Mouse (Mus musculus): Measurements from ENCODE around the gene Acsf3.

Gene Acsf3

GRCm38 (mm10) chr8:122810376-122810775 lies 35.1 kb downstream of the Acsf3 start:
- DNase-seq (ENCODE audit: low read depth, low spot score), result no peak

- DNase-seq (ENCODE audit: low read depth, low spot score), result no peak
These were observed 36.7 kb downstream of the Acsf3 start for GRCm38 (mm10) chr8:122811870-122812494.

- DNase-seq (ENCODE audit: low read depth, low spot score), result no peak
These were observed 37.4 kb downstream of the Acsf3 start for GRCm38 (mm10) chr8:122812610-122813250.

DNA sequence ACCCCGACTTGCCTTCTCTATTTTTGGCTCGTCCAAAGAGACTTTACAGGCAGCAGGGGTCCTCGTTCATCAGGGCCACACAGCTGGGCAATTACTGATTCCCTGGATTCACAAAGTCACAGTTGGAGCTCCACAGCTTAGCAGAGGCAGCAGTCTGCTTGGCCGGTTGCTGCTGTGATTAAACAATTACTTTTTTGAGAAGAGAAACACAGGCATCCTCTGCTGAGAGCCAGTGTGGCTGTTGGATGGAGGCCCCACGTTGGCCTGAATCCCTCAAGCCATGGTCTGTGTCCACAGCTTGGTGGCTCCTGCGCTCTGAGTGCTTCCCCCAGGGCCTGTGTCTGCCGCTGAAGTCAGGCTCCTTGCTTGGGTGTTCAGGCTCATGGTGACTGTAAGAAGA lies 39.3 kb downstream of the Acsf3 start:
- DNase-seq (ENCODE audit: low read depth, low spot score), result no peak

- no peak for DNase-seq (ENCODE audit: low read depth, low spot score)
These were observed 41.7 kb downstream of the Acsf3 start for GRCm38 (mm10) chr8:122816965-122817364.

GRCm38 (mm10) chr8:122817724-122818496 lies 42.6 kb downstream of the Acsf3 start:
- no peak for DNase-seq (ENCODE audit: low read depth, low spot score)

DNA sequence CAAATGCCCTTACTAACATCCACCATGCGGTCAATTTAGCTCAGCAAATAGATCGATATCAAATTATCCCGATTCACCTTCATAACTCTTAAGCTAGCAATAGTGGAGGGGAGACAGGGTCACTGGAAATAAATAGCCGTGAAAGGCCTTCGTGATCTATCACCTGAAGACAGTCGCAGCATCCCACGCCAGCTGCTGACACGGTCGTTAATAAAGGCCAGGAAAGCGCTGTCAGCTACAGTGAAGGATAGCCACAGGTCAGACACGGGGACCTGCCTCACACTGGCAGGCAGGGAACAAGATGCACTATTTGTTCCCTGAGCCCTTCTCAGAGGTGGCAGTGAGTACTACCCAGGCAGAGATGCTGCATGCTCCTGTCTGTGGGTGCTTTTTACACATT lies 44.5 kb downstream of the Acsf3 start:
- no peak for DNase-seq (ENCODE audit: low read depth, low spot score)

DNA sequence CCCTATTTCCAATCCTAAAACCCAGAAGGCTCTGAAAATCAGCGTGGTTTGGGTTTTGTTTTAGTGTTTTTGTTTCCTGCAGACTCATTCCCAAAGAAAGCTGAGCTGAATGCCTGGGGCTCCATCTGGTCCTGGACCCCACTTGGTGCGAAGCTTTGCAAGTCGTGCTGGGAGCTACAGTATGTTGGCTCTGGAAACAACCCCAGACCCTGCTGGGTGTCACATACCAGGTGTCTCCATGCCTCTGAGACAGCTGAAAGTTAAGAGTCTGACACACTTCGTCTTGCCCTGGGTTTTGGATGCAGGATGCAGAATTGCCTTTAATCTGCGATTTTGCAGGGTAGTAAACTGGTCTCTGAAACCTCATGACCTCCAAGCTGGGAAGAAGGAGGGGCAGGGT lies 49.3 kb downstream of the Acsf3 start:
- DNase-seq (ENCODE audit: low read depth, low spot score), result peak; percentile 40

GRCm38 (mm10) chr8:122824986-122825385 lies 49.7 kb downstream of the Acsf3 start:
- DNase-seq (ENCODE audit: low read depth, low spot score), result no peak

DNA sequence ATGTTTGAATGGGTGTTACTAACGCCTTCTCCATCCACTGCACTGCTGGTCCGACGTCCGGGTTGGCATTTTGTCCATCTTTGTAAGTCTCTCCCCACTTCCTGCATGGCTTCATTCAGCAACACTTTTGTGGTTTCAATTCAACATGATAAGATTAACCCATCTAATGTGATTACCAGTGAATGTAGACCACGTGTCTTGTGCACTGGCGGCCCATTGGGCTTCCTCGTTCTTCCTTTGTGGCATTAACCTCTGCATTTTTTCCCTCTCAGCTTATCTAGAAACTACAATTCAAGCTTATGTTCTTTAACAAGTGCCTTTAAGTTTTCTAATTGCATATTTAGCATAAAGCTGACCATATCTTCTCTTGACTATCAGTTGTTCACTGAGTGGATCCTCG lies 50.1 kb downstream of the Acsf3 start:
- no peak for DNase-seq (ENCODE audit: low read depth, low spot score)

GRCm38 (mm10) chr8:122829396-122829795 lies 54.1 kb downstream of the Acsf3 start:
- DNase-seq (ENCODE audit: low read depth, low spot score), result no peak

DNA sequence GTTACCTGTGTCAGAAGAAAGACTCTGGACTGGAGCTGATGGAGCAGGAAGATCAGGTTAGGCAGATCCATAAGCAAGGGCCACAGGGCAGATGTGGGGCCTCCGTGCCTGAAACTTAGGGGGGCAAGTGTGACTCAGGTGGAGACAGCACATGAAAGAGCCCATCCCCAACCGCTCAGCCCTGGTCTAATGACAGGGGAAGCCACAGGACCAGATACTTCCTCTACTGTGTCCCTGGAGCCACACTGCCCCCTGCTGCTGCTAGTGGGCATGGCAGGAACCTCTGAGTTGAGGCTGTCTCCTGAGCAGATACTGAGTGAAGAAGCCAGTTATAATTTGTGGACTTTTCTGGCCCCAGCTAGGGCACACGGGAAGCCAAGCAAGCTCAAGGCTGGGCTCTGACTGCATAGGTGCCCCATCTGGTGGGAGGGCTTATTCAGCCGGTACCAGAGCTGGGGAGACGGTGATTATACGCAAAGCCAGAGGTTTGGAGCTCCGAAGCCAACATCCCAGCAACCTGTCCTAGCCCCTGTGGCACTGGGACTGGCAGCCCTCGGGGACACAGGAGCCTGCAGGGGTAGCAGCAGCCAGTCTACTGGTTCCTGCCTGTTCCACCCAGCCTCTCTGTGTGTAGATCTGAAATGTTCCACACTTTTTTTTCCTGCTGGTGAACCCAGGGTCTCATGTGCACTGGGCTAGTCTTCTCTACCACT lies 55.2 kb downstream of the Acsf3 start:
- DNase-seq (ENCODE audit: low read depth, low spot score), result peak; percentile 78

GRCm38 (mm10) chr8:122834416-122834815 lies 59.1 kb downstream of the Acsf3 start:
- DNase-seq (ENCODE audit: low read depth, low spot score), result no peak

DNA sequence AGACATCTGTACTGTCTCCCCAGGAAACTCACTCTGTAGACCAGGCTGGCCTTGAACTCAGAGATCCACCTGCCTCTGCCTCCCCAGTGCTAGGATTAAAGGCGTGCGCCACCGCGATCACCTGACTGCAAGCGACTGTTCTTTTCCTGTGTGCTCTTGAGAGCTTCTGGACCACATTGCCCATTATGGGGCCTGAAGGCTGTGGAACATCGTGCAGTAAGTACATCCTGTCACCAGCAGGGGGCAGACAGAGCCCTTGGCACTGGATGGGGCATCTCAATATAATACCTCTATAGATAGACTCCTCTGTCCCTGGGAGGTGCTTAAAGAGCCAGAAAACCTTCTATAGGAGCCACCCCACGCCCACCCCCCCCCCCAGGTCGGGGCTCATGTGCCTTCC lies 59.7 kb downstream of the Acsf3 start:
- DNase-seq (ENCODE audit: low read depth, low spot score), result peak; percentile 79

DNA sequence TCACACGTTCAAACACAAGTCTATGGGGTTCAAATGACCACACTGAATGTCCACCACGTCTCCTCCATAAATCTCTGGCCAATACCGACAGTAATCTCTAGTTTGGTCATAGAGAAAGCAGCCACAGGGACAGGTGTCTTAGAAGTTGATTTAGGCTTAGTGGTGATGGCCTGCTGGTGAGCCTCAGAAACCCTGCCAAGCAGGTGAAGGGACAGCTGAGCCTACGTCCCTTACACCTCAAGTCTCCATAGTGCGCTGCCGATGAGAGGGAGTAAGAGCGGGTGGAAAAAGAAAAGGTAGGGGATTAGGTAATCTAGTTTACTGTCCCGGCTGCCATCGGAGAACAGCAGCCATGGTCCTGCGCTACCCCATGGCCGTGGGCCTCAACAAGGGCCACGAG lies 60.9 kb downstream of the Acsf3 start:
- no peak for DNase-seq (ENCODE audit: low read depth, low spot score)

- no peak for DNase-seq (ENCODE audit: low read depth, low spot score)
These were observed 61.4 kb downstream of the Acsf3 start for GRCm38 (mm10) chr8:122836696-122837095.

DNA sequence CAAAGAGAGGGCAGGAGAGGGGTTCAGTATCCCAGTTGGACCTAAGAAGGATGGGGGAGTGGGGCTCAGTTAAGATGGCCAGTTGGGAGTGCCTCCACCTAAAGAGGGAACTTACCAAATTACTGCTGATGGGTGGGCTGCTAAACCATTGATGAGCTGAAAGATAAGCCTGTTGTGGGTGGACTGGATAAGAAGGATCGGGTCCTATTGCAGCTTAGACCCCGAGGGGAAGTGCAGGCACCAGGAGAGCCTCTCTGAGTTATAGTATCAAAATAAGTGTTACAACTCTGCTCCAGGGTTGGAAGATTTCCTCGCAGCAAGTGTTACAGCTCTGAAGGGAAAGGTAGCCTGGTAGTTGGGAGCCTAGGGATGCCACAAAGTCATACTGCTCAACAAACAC lies 68.9 kb downstream of the Acsf3 start:
- DNase-seq (ENCODE audit: low read depth, low spot score), result no peak

GRCm38 (mm10) chr8:122845662-122846061 lies 70.4 kb downstream of the Acsf3 start:
- no peak for DNase-seq (ENCODE audit: low read depth, low spot score)

- peak; percentile 41 for DNase-seq (ENCODE audit: low read depth, low spot score)
These were observed 72.7 kb downstream of the Acsf3 start, which contains the start of gene Cdh15 for GRCm38 (mm10) chr8:122847829-122848561. Cdh15 (plus strand) TSS chr8:122847966.

DNA sequence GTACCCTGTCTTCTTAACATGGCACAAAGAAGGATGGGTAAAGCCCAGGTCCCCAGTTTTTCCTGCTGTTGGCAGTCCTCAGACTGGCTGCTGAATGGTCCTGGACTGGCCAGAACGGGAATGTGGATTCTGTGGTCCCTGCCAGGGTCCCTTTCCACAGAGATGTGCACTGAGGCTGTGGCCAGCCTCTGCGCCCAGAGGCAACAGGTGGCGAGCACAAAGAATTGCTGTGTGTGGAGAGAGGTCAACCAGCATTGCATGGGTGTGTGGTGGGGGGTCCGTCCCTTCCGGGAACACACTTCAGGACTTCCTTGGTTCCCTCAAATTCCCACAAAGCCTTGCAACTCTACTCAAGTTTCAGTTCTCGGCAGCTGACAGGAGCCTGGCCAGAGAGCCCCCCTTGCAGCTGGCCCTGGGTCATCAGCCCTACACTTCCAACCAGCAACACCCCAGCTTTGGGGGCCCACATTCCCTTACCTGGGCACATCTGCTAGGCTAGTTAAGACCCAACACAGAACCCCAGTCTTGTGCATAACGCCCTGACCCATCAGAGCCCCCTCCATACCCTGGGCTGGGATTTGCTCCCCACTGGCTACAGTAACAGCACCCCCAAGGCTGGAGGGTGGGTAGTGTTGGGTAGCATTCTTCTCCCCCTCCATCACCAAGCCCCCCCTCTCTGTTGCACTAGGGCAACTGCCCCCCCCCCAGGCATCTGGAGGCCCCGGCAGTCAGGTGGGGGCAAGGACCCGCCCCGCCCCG lies 74.0 kb downstream of the Acsf3 start:
- DNase-seq (ENCODE audit: low read depth, low spot score), result no peak

All from forelimb bud, embryonic 11.5 days (tissue).